Mouse (Mus musculus) forebrain, embryonic 11.5 days (tissue): ENCODE results near the gene Rabepk. TPM values are rescaled to one million over a fixed set of nuclear protein-coding genes. Genes with fewer than 3 reads are reported as not detected.

Experiments
- ATAC-seq: fragments of 200-750 bp; cut with Nextera tagmentation; replicated peaks from 2 replicates; pipeline ENCODE4 v1.8.0; 2017; ENCODE audit warnings: moderate TSS enrichment; ENCODE audit not compliant: low FRiP score
- DNase-seq: peaks from one replicate; pipeline ENCODE4 v3.0.0-alpha.2; 2017; ENCODE audit warnings: low spot score
- H3K27ac ChIP-seq: fragments of 300-500 bp; sonication (generic); 2 replicates; pipeline ENCODE4 v1.5.1; 2014; ENCODE audit warnings: low read depth, low read length
- H3K27me3 ChIP-seq: fragments of 300-500 bp; sonication (generic); 2 replicates; pipeline ENCODE4 v1.6.1; 2014; ENCODE audit warnings: mild to moderate bottlenecking, low read length, mixed read lengths; ENCODE audit not compliant: control insufficient read depth, insufficient read depth
- H3K36me3 ChIP-seq: fragments of 300-500 bp; sonication (generic); 2 replicates; pipeline ENCODE4 v1.6.1; 2014; ENCODE audit warnings: mild to moderate bottlenecking, low read length, moderate library complexity, mixed read lengths; ENCODE audit not compliant: control insufficient read depth, insufficient read depth
- H3K4me1 ChIP-seq: fragments of 300-500 bp; sonication (generic); replicated peaks from 2 replicates; pipeline ENCODE4 v1.6.1; 2014; ENCODE audit warnings: low read length, mixed read lengths; ENCODE audit not compliant: control insufficient read depth, insufficient read depth
- H3K4me2 ChIP-seq: fragments of 300-500 bp; sonication (generic); 2 replicates; pipeline ENCODE4 v1.6.1; 2014; ENCODE audit warnings: low read depth, mild to moderate bottlenecking, low read length, moderate library complexity, mixed read lengths; ENCODE audit not compliant: severe bottlenecking
- H3K4me3 ChIP-seq: fragments of 300-500 bp; sonication (generic); 2 replicates; pipeline ENCODE4 v1.5.1; 2014; ENCODE audit warnings: low read depth, low read length
- H3K9ac ChIP-seq: fragments of 300-500 bp; sonication (generic); 2 replicates; pipeline ENCODE4 v1.6.1; 2014; ENCODE audit warnings: low read length
- H3K9me3 ChIP-seq: fragments of 300-500 bp; sonication (generic); 2 replicates; pipeline ENCODE4 v1.6.1; 2016; ENCODE audit warnings: low read length, mixed read lengths; ENCODE audit not compliant: control insufficient read depth
- WGBS: fragments of 180-500 bp; shearing (Covaris S2); extraction: QIAGEN DNeasy Blood & Tissue Kit; methylation state at CpG from one replicate; pipeline ENCODE4 v1.1.7; 2014; 5-methylcytosine and 5-hydroxymethylcytosine counted together
- polyA plus RNA-seq: library from polyadenylated mRNA; unstranded; fragments of >200 nt; fragmentation: Nextera tagmentation; extraction: Ambion mirVana; gene quantifications from 2 replicates; pipeline ENCODE4 v1.2.1, GENCODE M21; 2014

Rabepk gene
- polyA plus RNA-seq, 1 experiment from 2014 or later: 29.9 TPM

- Histone ChIP-seq H3K9me3 (no peaks in the 10 kb centered on the region), H3K4me1 (peaks cover 19% of the 10 kb centered on the region; the same call in 1 of the 2 replicates), H3K4me3 (no peak overlapping the region), H3K27me3 (no peaks in the 10 kb centered on the region), H3K4me2 (no peak overlapping the region), H3K9ac (no peak overlapping the region), H3K36me3 (peaks cover 30% of the 10 kb centered on the region), H3K27ac (no peak overlapping the region)
- no peak for ATAC-seq
- DNase-seq: no peak
- 68% methylated on average over 1 of the region's 1 CpGs for WGBS
Measured at GRCm38 (mm10) chr2:34777237-34777868, 22.4 kb downstream of the Rabepk start.

DNA sequence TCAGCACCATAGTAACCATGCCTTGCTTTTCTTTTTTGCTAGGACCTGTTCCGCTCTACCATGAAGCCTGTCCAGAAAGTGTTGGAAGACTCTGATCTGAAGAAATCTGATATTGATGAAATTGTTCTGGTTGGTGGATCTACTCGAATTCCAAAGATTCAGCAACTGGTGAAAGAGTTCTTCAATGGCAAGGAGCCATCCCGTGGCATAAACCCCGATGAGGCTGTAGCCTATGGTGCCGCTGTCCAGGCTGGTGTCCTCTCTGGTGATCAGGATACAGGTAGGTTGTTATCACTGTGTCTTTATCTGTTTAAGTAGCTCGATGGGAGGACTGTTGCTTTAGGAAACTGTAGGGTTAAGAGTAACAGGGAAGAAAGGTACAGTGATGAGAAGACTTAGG lies 25.2 kb downstream of the Rabepk start:
- Histone ChIP-seq H3K9ac (no peak overlapping the region), H3K4me1 (peaks cover 19% of the 10 kb centered on the region; the same call in 1 of the 2 replicates)

GRCm38 (mm10) chr2:34773673-34774072 lies 26.0 kb downstream of the Rabepk start:
- H3K4me2 ChIP-seq: peak overlapping the region; percentile 74; the same call in 1 of the 2 replicates
- no peaks in the 10 kb centered on the region for H3K9me3 ChIP-seq
- H3K4me1 ChIP-seq: peaks cover 19% of the 10 kb centered on the region; the same call in 1 of the 2 replicates
- ATAC-seq (no peak), DNase-seq (no peak)
- H3K9ac ChIP-seq: no peak overlapping the region
- WGBS: 89% methylated on average over 4 of the region's 4 CpGs
- no peaks in the 10 kb centered on the region for H3K27me3 ChIP-seq
- H3K4me3 ChIP-seq: peak overlapping the region; percentile 99
- H3K36me3 ChIP-seq: peaks cover 27% of the 10 kb centered on the region
- no peak overlapping the region for H3K27ac ChIP-seq

More for the DNA sequence above, 25.2 kb downstream of the Rabepk start:
- ATAC-seq (no peak), DNase-seq (no peak)
- Histone ChIP-seq H3K27me3 (no peaks in the 10 kb centered on the region), H3K27ac (no peak overlapping the region), H3K4me3 (no peak overlapping the region), H3K4me2 (peak overlapping the region; percentile 74; the same call in 1 of the 2 replicates), H3K9me3 (no peaks in the 10 kb centered on the region), H3K36me3 (peaks cover 27% of the 10 kb centered on the region)
- 92% methylated on average over 6 of the region's 6 CpGs for WGBS

DNA sequence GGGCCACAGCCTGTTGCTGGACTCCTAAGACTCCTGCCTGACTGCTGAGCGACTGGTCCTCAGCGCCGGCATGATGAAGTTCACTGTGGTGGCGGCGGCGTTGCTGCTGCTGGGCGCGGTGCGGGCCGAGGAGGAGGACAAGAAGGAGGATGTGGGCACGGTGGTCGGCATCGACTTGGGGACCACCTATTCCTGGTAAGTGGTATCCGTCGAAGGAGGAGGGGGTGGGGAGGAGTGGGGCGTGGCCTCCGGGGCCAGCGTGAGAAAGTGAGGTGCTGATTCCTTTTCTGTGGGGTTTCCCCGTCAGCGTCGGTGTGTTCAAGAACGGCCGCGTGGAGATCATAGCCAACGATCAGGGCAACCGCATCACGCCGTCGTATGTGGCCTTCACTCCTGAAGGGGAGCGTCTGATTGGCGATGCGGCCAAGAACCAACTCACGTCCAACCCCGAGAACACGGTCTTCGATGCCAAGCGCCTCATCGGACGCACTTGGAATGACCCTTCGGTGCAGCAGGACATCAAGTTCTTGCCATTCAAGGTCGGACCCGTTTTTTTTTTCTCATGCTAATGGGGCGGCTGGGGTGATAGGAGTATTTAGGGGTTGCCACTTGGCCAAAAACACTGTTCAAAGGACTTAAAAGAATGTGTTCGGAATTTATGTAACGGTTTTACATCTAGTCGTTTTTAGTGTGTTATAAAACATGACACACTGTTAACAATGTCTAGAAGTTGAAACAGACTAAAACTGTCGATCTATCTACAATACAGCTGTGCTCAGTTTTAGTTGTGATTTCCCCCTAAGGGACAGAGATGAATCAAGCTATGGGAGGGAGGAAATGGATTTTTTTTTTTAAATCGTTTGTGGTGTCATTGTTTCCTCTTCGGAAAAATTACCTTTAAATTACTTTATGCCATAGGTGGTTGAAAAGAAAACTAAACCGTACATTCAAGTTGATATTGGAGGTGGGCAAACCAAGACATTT lies 27.2 kb downstream of the Rabepk start:
- H3K36me3 ChIP-seq: peaks cover 27% of the 10 kb centered on the region
- 4% methylated on average over 50 of the region's 50 CpGs for WGBS
- peaks cover 19% of the 10 kb centered on the region; the same call in 1 of the 2 replicates for H3K4me1 ChIP-seq
- H3K27me3 ChIP-seq: no peaks in the 10 kb centered on the region
- H3K9ac ChIP-seq: peak overlapping the region; percentile 98
- peak overlapping the region; percentile 74 for H3K4me2 ChIP-seq
- ATAC-seq: peak; percentile 44; the same call in 1 of the 2 replicates
- H3K27ac ChIP-seq: peak overlapping the region; percentile 77
- peak; percentile 83 for DNase-seq
- H3K9me3 ChIP-seq: no peaks in the 10 kb centered on the region
- H3K4me3 ChIP-seq: peak overlapping the region; percentile 99

DNA sequence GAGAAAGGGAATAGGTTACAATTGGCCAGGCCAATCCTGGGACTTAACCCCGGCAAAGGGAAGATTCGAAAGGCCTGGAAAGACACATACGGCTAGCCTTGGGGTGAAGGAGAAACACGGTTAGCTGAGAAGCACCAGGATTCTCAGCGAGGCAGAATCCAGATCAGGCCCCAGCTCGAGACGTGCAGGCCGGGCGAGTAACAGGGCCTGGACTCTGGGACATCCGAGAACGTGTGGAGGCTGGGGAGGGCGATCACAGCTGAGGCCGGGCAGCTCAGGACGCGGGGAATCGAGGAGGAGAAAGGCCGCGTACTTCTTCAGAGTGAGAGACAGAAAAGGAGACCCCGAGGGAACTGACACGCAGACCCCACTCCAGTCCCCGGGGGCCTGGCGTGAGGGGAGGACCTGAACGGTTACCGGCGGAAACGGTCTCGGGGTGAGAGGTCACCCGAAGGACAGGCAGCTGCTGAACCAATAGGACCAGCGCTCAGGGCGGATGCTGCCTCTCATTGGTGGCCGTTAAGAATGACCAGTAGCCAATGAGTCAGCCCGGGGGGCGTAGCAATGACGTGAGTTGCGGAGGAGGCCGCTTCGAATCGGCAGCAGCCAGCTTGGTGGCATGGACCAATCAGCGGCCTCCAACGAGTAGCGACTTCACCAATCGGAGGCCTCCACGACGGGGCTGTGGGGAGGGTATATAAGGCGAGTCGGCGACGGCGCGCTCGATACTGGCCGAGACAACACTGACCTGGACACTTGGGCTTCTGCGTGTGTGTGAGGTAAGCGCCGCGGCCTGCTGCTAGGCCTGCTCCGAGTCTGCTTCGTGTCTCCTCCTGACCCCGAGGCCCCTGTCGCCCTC lies 28.1 kb downstream of the Rabepk start, which contains the start of gene Hspa5:
Gene Hspa5 (plus strand): TSS at position 603 of the 859 bp plus-strand sequence.
- Histone ChIP-seq H3K27me3 (no peaks in the 10 kb centered on the region), H3K9me3 (no peaks in the 10 kb centered on the region; the same call in 1 of the 2 replicates), H3K4me1 (peaks cover 19% of the 10 kb centered on the region; the same call in 1 of the 2 replicates), H3K4me2 (peak within 1 kb of the TSS; percentile 74), H3K27ac (peak within 1 kb of the TSS; percentile 77), H3K4me3 (peak within 1 kb of the TSS; percentile 99), H3K36me3 (peaks cover 25% of the 10 kb centered on the region), H3K9ac (peak within 1 kb of the TSS; percentile 98)
- peak; percentile 100 for DNase-seq
- ATAC-seq: peak; percentile 99
- under 1% methylated on average over 60 of the region's 60 CpGs for WGBS

DNA sequence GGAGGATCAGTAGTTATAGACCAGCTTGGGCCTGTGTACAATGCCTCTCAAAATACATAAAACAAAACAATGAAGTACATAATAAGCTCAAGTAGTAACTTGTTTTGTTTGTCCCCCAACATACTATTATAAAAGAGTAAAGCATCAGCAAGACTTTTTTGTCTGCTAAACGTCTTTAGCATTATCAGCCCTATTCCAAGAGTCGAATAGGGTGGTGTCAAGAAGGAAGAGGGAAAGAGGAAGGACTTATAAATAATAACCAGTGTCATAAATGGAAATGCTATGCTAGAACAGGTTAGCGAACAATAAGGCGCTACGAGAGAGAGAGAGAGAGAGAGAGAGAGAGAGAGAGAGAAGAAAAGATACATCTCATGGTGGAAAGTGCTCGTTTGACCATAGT lies 28.8 kb downstream of the Rabepk start:
- Histone ChIP-seq H3K9ac (peak overlapping the region; percentile 81), H3K4me2 (peak overlapping the region; percentile 58), H3K4me3 (peak overlapping the region; percentile 99), H3K27me3 (no peaks in the 10 kb centered on the region), H3K36me3 (peaks cover 22% of the 10 kb centered on the region), H3K4me1 (peaks cover 18% of the 10 kb centered on the region; the same call in 1 of the 2 replicates), H3K27ac (peak overlapping the region; percentile 68), H3K9me3 (no peaks in the 10 kb centered on the region; the same call in 1 of the 2 replicates)
- WGBS: 4% methylated on average over 6 of the region's 6 CpGs
- DNase-seq (no peak), ATAC-seq (no peak)

- Histone ChIP-seq H3K4me1 (peaks cover 13% of the 10 kb centered on the region; the same call in 1 of the 2 replicates), H3K4me3 (0 out of 2 replicates have a peak overlapping the region, but pooled peaks have one; percentile 99), H3K9me3 (no peaks in the 10 kb centered on the region; the same call in 1 of the 2 replicates), H3K27me3 (no peaks in the 10 kb centered on the region), H3K9ac (no peak overlapping the region), H3K27ac (no peak overlapping the region), H3K4me2 (no peak overlapping the region), H3K36me3 (peaks cover 17% of the 10 kb centered on the region)
- WGBS: 96% methylated on average over 2 of the region's 2 CpGs
- DNase-seq (no peak), ATAC-seq (no peak)
Measured at GRCm38 (mm10) chr2:34770049-34770448, 29.7 kb downstream of the Rabepk start.
